Mouse (Mus musculus) thymus, postnatal 25 days (tissue): ENCODE data around the gene Napsa.

Source experiments
- DNase-seq: peaks from one replicate; pipeline ENCODE4 v3.0.0; 2022

Gene Napsa

DNA sequence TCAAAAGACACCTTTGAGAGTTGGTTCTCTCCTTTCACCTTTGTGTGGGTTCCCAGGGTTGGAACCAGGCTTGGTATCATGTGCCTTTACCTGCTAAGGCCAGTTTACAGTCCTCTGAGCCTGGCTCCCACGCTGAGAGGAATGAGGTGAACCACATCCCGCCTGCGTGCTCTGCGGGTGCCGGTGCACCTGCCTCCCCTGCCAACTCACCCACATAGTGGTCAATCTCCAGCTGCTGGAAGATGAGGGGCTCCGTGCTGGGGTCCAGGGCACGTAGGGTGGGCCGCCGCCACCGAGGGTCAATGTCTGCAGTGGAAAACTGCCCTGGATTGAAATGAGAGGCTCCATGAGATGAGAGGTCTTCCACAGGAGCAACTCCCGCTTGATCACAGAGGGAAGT, 29.6 kb upstream of the Napsa start:
- DNase-seq: no peak

- no peak for DNase-seq
Observed at GRCm38 (mm10) chr7:44543071-44543470, 29.1 kb upstream of the Napsa start.

GRCm38 (mm10) chr7:44546274-44546673, 25.9 kb upstream of the Napsa start:
- no peak for DNase-seq

DNA sequence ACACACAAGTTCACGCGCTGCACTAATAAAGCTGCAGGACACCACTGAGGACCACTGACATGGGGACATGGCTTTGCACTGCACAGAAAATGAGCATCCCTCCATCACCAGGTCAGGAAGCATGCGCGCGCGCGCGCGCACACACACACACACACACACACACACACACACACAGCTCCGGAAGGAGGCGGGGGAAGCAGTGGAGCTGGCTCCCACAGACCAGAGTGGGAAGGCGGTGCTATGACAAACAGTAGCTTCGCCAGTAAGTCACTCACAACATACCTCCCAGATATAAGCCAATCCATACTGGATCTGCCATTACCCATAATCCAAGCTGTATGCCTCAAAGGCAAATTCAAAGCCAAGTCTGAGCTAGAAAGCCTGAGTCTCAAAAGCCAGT, 25.1 kb upstream of the Napsa start:
- DNase-seq: no peak

- no peak for DNase-seq
Observed at GRCm38 (mm10) chr7:44547725-44548124, 24.5 kb upstream of the Napsa start.

DNA sequence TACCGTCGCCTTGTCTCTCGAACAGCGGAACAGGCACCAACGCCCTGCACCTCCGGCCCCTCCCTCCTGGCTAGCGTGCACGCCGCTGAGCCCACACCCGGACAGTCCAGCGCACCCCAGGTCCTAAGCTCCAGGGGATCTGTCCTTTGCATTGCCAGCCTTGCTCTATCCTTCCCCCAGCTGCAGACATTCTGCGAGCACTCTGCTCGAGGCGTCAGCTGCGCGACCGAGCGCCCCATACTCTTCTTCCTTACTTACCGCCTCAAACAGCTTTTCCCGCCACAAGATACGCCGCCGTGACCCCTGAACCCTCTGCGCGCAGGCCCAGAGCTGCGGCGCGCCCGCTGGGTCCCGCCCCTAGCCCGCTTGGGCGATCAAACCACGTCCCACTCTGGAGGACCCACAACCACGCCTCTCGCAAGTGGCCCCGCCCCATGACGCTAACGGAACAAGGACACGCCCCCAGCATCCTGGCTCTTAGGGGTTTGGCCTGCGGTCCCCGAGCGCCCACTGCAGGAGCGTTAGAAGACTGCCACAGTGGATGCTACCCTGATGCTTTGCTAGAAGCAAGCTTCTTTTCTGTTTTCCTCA, 23.6 kb upstream of the Napsa start, which contains the start of gene Pold1:
Pold1 (minus strand) TSS at position 353 of the 591 bp plus-strand sequence.
- peak; percentile 100 for DNase-seq

- no peak for DNase-seq
Observed at GRCm38 (mm10) chr7:44549621-44550408, 22.4 kb upstream of the Napsa start.

- DNase-seq: no peak
Observed at GRCm38 (mm10) chr7:44550409-44550678, 21.8 kb upstream of the Napsa start.

DNA sequence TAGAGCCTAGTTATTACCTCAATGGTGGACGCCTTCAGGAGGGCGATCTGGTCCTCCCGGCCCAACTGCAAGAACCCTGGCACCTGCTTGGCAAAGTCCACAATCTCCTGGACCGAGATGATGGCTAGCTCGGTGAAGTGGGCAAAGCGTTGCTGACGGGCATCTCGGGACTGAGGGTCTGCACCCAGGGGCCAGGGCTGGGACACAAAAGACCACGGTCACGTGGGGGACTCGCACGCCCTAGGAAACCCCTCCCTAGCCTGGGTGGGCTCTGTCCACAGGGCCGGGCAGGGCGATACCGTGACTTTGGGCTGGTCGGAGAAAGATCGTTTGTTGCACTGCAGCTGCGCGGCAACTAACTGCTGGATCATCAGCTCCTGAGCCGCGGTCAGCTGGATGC, 20.9 kb upstream of the Napsa start:
- no peak for DNase-seq

- no peak for DNase-seq
Observed at GRCm38 (mm10) chr7:44551731-44552130, 20.4 kb upstream of the Napsa start.

DNA sequence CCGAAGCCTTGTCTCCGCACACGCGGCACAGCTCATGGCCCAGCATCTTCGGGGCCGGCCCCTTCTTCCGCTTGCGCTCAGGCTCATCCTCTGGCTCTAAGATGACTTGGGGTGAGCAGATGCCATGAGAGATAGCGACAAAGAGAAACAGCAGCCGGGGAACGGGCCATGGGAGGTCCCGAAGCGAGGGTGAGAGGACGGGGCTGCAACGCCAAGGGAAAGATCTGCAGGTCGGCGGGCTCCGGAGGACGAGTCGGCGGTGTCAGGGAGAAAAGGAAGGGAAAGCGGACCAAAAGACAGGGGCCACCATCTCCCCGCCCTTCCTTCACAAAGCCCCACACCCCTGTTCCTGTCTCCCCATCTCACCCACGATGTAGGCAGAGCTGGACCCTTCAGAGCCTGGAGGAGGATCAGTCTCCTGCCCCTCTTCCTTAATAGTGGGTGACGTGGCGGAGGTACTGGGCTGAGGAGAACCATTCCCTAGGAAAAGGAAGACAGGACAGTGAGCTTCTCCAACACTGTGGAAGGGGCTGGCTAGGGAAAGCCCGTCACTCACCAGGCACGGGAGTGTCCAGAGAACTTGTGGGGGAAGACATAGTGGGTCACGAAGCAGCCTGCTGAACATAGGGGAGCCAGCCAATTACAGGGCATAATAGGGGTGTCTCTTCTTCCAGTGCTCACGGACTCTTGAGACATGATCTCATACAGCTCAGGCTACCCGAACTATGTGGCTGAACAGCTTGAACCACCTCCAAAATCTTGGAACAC, 19.9 kb upstream of the Napsa start:
- no peak for DNase-seq

DNA sequence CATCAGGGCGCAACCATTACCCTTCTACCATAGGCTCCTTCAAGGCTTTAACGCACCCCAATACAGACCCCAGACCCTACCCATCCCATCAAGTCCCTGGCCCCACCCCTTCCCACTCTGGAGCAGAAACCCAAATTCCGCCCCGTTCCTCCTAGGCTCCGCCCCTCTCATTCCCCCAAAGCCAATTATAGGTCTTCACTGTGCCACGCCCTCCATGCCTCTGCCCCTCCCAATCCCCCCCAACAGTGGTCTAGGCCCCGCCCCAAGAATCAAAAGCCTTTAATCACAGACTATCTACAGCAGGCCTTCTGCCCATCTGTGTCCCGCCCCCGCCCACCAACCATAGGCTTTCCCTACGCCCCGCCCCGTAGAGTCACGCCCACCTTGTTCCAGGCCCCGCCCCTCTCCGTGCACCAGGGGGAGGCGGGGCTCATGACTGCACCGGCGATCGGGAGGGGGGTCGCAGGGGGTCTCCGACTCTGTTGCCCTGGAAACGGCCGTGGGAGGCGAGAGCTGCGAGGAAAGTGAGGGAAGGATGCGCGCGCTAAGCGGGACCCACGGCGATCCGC, 18.9 kb upstream of the Napsa start:
- DNase-seq: peak; percentile 82

DNA sequence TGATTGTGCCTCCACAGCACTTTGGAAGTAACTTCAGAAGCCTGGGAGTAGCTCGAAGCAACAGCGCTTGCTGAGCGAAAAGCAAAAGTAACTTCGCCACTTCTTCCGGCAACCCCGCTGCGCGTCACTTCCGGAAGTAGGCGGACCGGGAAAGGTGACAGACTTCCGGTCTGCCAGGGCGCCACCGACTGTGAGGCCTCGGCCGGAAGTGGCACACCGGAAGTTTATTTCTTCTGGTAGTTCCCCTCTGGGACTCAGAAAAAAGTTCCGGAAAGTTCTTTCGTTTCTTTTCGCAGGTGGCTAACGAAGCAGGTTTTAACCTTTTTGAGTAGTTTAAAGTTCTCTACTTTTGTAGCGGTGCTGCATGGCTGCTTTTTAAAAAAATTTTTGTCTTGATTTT, 18.4 kb upstream of the Napsa start, which contains the start of gene Nr1h2:
Nr1h2 (minus strand) TSS at position 126 of the 400 bp plus-strand sequence.
- DNase-seq: peak; percentile 96

DNA sequence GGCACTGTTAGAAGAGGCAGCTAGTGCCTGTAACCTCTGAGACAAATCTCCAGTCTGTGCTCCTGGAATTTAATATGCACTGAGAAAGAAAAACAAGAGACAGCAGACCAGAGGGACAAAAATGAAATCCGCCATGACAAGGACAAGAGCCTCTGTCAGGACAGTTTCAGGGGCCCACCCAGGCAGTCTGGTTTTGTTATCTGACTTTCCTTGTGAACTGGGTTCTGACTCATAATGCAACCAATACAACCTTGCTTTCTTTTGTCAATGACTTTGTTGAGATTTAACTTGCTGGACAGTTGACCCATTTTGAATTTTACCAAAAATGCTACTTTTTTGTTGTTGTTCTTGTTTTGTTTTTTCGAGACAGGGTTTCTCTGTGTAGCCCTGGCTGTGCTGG, 14.6 kb upstream of the Napsa start:
- no peak for DNase-seq

DNA sequence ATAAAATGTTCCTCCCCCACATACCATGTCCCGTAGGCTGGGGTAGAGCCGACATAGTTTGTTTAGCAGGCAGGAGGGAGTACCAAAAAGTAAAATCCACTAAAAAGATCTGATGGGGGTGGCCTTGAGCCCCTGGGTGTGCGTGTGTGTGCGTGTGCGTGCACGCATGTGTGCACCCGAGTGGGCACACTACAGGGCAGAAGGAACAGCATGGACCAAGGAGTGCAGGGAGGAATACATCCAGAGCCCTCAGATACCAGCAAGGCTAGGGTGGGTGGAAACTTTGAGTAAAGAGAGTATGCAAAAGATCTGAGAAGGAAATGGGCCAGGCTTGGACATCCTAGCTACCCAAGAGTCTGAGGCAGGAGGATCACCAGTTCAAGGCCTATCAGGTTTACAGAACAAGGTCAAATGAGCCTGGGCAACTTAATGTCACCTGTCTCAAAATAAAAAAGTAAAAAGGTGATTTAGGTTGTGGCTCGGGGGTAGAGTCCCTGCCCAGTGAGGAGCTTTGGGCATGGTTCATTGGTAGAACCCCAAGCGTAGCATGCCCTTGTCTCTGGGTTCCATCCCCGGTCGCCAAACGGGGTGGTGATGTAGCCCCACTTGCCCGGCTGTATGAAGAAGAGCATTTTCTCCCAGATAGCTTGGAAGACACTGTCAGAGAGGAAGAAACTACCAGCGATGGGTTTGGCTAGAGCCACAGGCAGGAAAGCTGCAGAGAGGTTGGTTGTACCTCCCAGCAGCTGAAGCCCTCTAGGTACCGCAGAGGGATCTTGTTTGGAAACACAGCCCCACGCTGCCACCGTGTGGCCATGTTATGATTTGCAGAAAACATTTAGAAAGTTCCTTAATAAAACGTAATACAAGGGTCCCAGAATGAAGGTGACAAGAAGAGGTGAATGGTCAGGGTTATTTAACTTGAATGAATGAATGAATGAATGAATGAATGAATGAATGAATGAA, 11.5 kb upstream of the Napsa start:
- peak; percentile 82 for DNase-seq

- no peak for DNase-seq
Observed at GRCm38 (mm10) chr7:44563284-44563683, 8.9 kb upstream of the Napsa start.

DNA sequence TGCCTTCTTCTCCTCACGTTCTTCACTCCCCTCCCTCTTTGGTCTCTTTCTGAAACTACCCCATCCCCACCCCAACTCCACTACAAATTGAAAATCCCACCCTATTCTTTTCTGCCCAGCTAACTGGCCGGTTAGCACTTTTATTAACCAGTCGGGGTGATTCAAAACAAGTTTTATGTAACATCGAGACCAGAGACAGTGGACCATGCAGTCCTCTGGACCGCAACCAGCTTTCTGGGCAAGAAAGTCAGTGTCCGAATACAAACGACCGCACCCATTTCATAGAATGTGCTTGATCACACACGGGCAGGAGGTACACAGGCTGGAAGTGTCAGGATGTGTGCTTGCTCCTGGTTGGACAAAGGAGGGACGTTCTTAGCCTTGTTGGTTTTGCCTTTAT, 7.7 kb upstream of the Napsa start:
- no peak for DNase-seq

GRCm38 (mm10) chr7:44565414-44565813, 6.8 kb upstream of the Napsa start:
- DNase-seq: no peak

GRCm38 (mm10) chr7:44568803-44569202, 3.4 kb upstream of the Napsa start:
- DNase-seq: no peak

DNA sequence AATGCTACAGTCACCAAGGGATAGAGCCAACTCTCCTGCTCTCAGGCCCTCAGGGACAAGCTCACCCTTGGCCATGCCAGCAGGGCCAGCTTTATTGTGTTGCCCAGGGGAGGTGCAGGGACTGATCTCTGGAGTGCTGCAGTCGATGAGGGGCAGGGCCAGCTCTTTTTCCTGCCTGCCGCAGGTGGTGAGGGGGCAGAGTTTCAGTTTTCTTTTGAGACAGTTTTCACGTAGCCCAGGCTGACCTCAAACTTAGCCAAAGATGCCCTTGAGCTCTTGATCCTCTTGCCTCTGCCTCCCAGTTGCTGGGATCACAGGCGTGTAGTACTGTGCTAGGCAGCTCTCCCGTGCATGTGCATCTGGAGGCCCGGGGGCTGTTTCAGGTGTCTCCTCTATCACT, 1.2 kb upstream of the Napsa start:
- no peak for DNase-seq

DNA sequence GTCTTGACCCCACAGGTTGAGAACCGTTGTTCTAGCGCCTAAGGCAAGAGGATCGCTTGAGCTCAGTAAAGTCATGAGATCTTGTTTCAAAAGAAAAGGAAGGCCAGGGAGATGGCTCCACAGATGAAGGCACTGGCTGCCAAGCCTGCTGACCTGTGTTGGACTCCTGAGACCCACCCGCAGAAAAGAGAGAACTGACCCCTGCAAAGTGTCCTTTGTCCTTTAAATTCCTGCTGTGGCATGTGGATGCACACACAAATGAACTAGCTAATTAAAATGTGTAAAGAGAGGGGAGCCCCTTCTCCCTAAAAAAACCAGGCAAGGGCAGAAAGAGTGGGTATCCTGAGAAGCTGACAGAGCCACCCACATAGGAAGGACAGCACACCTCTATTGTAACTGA, 369 bp upstream of the Napsa start:
- DNase-seq: no peak

DNA sequence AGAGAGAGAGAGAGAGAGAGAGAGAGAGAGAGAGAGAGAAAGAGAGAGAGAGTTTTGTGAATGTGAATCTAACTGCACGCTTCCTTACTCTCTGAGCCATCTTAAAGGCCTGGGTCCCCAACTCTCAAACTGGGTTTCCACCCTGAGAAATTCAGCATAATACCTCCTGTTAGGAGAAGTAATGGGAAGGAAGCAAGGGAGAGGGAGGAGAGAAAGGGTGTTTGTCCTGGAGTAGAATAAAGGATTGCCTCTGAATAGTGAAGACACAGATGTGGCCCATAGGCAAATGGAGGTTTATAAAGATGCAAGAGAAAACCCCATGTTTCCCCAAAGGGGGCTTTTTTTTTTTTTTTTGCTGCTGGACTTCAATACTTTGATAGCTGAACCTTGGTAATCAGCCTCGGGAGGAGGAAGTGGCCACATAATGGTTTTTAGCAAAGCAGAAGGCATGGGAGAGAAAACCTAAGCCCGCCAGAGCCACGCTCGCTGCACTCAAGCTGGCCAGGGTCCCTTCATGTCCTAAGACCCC, 840 bp downstream of the Napsa start:
- no peak for DNase-seq
